Mouse (Mus musculus): ENCODE data around the gene Ubxn7.
A peak's percentile ranks its signal among the peaks of the same experiment; 100 is the strongest.
"Not testable (repeated sequence)": the region's sequence is repeated elsewhere in the genome, so short reads cannot be mapped to it uniquely, and the experiment has no call there.

The Ubxn7 gene

DNA sequence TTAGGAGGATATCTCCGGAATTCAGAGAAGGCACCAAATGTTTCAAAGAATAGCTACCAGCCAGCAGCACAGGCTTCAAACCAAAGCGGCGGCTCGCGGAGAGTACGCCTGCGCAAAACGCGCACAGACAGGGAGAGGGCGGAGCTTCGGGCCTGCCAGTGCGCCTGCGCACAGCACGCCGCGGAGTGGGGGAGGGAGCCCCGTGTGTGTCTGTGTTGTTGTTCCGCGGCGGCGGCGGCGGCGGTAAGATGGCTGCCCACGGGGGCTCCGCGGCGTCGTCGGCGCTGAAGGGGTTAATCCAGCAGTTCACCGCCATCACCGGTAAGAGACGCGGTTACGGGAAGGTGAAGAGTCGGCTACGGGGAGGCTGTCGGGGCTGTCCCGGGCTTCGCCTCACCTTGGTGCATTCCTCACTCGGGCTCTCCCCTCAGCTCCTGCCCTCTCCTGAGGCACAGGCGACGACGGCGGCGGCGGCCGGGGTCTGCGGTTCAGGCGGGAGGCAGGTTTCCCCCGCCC, at the start of gene Ubxn7:
Ubxn7 (plus strand) TSS at position 218 of the 516 bp plus-strand sequence.
- DNase-seq, result peak; percentile 97

- no peak for DNase-seq
Observed at GRCm38 (mm10) chr16:32282608-32283007, 49.4 kb upstream of the Ubxn7 start.

GRCm38 (mm10) chr16:32291821-32292220, 40.2 kb upstream of the Ubxn7 start:
- DNase-seq, result no peak

GRCm38 (mm10) chr16:32299617-32300016, 32.4 kb upstream of the Ubxn7 start:
- not testable (repeated sequence) for DNase-seq

- DNase-seq, result no peak
Observed at GRCm38 (mm10) chr16:32303046-32303445, 29.0 kb upstream of the Ubxn7 start.

DNA sequence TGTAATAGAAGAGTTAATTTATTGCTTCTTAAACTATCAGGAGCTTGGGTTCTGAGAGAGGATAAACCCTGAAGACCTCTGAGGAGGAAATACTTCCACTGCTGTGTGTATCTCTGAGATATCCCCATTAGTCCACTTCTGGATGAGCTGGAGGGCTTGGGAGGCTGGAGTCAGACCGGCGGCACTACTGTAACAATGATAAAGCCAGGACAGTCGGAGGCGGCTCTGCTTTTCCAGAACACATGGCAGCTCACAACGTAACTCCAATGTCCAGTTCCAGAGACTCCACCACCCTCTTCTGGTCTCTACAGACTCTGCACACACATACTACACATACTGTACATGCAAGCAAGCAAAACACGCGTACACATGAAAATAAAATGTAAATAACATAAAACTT, 28.2 kb upstream of the Ubxn7 start:
- no peak for DNase-seq

GRCm38 (mm10) chr16:32311970-32312369, 20.1 kb upstream of the Ubxn7 start:
- DNase-seq, result no peak

DNA sequence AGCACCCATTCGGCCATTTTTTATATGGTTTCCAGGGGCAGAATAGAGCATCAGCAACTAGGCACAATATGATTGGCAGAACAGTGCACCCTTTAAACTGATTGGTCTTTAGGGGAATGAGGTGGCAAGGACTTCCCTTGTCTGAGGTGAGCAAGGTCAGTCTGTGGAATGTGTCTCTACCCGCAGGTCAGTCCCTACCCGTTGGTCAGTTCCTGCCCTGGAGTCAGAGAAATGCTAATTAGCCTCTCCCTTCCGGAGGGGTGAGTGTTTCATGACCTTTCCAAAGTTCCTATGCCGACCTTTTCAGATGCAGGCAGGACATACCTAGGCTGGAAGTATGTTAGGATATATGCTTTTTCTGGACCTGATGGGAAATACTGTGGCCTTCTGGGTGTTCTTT, 19.7 kb upstream of the Ubxn7 start:
- no peak for DNase-seq

- DNase-seq, result no peak
Observed at GRCm38 (mm10) chr16:32312859-32313258, 19.2 kb upstream of the Ubxn7 start.

DNA sequence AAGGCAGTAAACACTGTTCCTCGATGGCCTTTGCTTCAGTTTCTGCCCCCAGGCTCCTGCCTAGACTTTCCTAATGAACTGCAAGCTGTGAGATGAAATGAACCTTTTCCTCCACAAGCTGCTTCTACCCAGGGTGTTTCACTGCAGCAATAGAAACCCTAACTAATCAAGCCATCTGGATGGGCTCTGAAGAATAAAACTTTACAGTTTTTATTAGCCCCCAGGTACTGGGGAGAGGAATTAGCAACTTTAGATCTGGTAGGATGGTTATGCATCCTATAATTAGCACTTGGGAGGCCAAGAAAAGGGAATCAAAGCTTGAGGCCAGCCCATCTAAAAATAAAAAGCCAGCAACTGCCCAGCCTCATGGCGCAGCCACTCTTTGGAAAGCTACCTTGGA, 15.5 kb upstream of the Ubxn7 start:
- no peak for DNase-seq

GRCm38 (mm10) chr16:32323953-32324352, 8.1 kb upstream of the Ubxn7 start:
- no peak for DNase-seq

DNA sequence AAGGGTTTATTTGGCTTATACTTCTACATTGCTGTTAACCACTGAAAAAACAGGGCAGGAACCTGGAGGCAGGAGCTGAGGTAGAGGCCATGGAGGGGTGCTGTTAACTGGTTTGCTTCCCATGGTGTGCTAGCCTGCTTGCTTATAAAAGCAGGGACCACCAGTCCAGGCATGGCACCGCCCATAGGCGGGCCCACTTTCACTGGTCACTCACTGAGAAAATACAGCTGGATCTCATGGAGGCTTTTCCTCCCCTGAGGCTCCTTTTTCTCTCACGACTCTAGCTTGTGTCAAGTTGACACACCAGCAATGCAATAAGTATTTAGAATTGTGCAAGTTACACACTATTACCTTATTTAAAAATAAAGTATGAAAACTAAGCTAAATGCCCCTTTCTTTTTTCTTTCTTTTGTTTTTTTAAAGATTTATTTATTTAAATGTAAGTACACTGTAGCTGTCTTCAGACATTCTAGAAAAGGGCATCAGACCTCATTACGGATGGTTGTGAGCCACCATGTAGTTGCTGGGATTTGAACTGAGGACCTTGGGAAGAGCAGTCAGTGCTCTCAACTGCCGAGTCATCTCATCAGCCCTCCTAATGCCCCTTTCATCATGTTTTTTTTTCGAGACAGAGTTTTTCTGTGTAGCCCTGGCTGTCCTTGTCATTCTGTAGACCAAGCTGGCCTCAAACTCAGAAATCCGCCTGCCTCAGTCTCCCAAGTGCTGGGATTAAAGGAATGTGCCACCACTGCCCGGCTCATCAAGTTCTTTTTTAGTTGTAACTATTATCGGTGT, 984 bp upstream of the Ubxn7 start:
- DNase-seq, result no peak

- peak; percentile 63 for DNase-seq
Observed at GRCm38 (mm10) chr16:32332556-32333511, 777 bp downstream of the Ubxn7 start.

DNA sequence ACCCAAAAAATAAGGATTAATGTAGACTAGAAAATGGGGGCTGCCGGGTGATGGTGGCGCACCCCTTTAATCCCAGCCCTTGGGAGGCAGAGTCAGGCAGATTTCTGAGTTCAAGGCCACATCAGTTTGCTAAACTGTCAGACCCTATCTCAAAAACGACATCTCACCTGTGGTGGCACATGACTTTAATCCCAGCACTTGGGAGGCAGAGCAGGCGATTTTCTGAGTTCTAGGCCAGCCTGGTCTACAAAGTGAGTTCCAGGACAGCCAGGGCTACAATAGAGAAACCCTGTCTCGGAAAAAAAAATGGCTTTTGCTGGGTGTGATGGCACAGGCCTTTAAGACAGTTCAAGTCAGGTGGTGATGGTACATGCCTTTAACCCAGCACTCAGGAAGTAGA, 3.1 kb downstream of the Ubxn7 start:
- DNase-seq, result no peak

DNA sequence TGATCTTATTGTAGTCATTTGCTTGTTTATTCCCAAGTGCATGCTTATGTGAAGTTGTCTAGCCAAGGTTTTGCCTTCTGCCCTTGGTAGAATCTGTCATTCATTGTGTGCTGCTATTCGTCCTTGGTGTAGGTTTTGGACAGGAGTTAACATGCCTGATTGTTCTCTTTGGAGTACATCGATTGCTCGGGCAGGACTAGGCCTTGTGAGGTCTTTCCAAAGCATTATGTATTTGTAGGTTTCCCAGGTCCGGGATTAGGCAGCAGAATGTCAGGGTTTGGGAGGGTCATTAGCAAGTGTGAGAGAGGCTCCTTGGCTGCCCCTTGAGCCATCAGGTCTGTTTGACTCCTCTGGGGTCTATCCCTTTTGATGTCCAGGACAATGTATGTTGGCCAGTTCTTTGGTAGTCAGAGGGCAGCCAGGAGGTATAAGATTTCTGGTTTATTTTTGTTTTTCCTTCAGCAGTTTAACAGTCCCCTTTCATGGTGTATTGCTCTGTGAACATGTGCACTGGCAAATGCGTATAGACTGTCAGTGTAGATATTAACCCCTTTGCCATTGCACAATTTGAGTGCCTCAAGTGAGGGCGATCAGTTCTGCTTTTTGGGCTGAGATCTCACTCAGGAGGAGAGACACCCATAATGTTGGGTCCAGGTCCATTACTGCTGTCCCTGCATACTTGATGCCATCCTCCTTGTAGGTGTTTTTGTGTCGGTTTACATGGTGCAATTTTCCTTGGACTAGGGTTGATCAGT, 4.1 kb downstream of the Ubxn7 start:
- no peak for DNase-seq

GRCm38 (mm10) chr16:32337001-32337400, 4.9 kb downstream of the Ubxn7 start:
- DNase-seq, result no peak

DNA sequence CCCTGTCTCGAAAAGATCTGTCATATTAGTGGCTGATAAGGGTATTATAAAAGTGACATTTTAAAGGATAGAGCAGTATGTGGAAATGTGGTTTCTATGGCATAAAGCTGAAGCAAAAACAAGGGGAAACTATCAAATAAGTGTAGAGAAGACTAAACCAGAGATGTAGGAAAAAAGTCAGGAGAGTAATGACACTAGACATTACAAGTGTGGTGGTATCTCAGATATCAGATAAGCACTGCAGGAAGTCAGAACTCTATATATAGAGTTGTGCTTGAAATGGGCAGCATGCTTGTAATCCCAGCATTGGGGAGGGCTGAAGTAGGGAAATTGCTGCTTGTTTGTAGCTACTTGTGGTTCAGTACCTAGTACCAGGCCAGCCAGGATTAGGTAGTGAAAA, 8.4 kb downstream of the Ubxn7 start:
- DNase-seq, result no peak

GRCm38 (mm10) chr16:32345521-32345920, 13.5 kb downstream of the Ubxn7 start:
- no peak for DNase-seq

GRCm38 (mm10) chr16:32350776-32351175, 18.7 kb downstream of the Ubxn7 start:
- no peak for DNase-seq

DNA sequence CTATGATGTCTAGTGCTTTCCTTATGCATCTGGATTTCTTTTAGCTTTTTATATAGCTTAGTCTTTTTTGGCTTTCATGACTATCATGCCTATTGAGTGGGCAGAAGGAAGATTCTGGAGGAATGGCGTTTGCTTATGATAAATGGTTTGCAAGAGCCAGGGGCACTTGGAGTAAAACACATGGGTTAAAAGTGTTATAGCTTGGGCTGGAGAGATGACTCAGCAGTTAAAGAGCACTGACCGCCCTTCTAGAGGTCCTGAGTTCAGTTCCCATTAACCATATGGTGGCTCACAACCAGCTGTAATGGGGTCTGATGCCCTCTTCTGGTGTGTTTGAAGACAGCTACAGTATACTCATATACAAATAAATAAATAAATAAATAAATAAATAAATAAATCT, 31.5 kb downstream of the Ubxn7 start:
- no peak for DNase-seq

GRCm38 (mm10) chr16:32371351-32371750, 39.3 kb downstream of the Ubxn7 start:
- DNase-seq, result peak; percentile 30

GRCm38 (mm10) chr16:32379575-32379974, 47.5 kb downstream of the Ubxn7 start:
- no peak for DNase-seq

- no peak for DNase-seq
Observed at GRCm38 (mm10) chr16:32382901-32383300, 50.8 kb downstream of the Ubxn7 start.
